Mouse (Mus musculus): Measurements from ENCODE around the gene Epb42. TPM values are rescaled to one million over a fixed set of nuclear protein-coding genes. Genes with fewer than 3 reads are reported as not detected.
"Not testable (repeated sequence)": the region's sequence is repeated elsewhere in the genome, so short reads cannot be mapped to it uniquely, and the experiment has no call there.

The Epb42 gene
- polyA plus RNA-seq, 1 experiment, result 136 TPM

DNA sequence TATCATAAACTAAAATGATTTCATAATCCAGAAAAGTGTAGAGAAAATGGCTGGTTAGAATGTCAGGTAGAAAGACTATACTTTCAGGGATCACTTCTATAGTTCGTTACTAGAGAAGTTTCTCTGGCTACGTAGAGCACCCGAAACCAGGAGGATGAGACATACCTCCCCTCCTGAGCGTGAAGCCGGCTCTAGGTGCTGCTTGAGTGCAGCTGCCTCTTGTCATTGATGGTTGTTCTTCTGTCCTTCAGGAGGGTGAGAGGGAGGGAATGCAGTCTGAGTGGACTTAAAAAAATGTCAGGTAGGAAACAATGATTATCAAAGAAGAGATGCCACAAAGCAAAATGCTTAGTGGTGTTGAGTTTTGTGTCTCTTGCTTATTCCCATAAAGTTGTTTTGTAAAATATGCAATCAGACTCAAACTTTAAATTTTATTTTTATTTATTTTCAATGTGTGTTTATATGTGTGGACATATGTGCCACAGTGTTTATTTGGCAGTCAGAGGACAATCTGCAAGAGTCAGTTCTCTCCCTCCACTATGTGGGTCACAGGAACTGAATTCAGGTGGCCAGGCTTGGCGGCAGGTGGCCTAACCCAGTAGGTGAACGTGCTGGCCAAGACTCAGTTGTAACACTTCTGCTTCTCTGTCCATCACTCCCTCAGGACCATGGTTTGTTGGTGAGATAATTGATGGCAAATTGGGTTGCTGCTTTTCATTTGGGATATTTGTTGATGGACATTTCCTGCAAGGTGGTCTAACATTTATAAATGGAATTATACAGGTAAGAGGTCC lies 32.7 kb downstream of the Epb42 start:
- H3K27ac ChIP-seq (ENCODE audit: control insufficient read depth, insufficient read depth, low read depth, low read length, poor library complexity), result no peak overlapping the region

GRCm38 (mm10) chr2:121003586-121003985 lies 33.3 kb downstream of the Epb42 start:
- H3K4me1 ChIP-seq (ENCODE audit: control insufficient read depth, insufficient read depth, low read length), result no peaks in the 10 kb centered on the region
- no peak overlapping the region for H3K27ac ChIP-seq (ENCODE audit: control insufficient read depth, insufficient read depth, low read depth, low read length, poor library complexity)
- TF ChIP-seq CTCF (IDR thresholded peaks at IDR 0.05; ENCODE audit: control insufficient read depth, insufficient read depth, low read length) (peak; percentile 33; the same call in 1 of the 2 replicates), POLR2A (IDR thresholded peaks at IDR 0.05; ENCODE audit: borderline replicate concordance, control insufficient read depth, low read depth, low read length) (no peak)
- 76% methylated on average over 2 of the region's 2 CpGs for WGBS
- H3K4me3 ChIP-seq (replicated peaks; ENCODE audit: control insufficient read depth, low read depth, low read length), result no peak overlapping the region

More for the DNA sequence above, 32.7 kb downstream of the Epb42 start:
- Histone ChIP-seq H3K4me1 (ENCODE audit: control insufficient read depth, insufficient read depth, low read length) (no peaks in the 10 kb centered on the region; the same call in 1 of the 2 replicates), H3K4me3 (replicated peaks; ENCODE audit: control insufficient read depth, low read depth, low read length) (no peak overlapping the region)
- 92% methylated on average over 7 of the region's 7 CpGs for WGBS
- no peak for TF ChIP-seq POLR2A (IDR thresholded peaks at IDR 0.05; ENCODE audit: borderline replicate concordance, control insufficient read depth, low read depth, low read length)
- no peak for TF ChIP-seq CTCF (IDR thresholded peaks at IDR 0.05; ENCODE audit: control insufficient read depth, insufficient read depth, low read length)

DNA sequence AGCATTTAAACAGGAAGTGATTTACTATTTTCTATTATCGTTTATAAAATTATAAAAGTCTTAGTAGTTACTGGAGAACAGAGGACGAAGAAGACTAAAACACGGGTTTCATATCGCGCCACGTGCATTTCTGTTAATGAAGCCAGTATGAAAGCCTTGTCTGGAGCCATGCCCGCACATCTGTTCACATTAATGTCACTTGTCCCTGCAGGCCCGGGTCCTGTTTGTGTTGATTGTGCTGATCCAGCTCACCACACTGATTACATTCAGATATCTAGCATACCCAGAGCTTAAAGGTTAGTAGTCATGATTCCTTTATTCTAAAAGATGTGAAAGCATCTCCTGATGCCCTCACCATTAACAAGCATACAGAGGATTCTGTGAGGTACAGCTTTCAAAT lies 38.0 kb downstream of the Epb42 start:
- TF ChIP-seq CTCF (IDR thresholded peaks at IDR 0.05; ENCODE audit: control insufficient read depth, insufficient read depth, low read length) (no peak), POLR2A (IDR thresholded peaks at IDR 0.05; ENCODE audit: borderline replicate concordance, control insufficient read depth, low read depth, low read length) (no peak)
- Histone ChIP-seq H3K27ac (ENCODE audit: control insufficient read depth, insufficient read depth, low read depth, low read length, poor library complexity) (no peak overlapping the region), H3K4me1 (ENCODE audit: control insufficient read depth, insufficient read depth, low read length) (no peaks in the 10 kb centered on the region), H3K4me3 (replicated peaks; ENCODE audit: control insufficient read depth, low read depth, low read length) (no peak overlapping the region)
- 66% methylated on average over 8 of the region's 8 CpGs for WGBS

GRCm38 (mm10) chr2:120996607-120997006 lies 40.3 kb downstream of the Epb42 start:
- not testable (repeated sequence) for H3K27ac ChIP-seq (ENCODE audit: control insufficient read depth, insufficient read depth, low read depth, low read length, poor library complexity); H3K4me3 ChIP-seq (replicated peaks; ENCODE audit: control insufficient read depth, low read depth, low read length); H3K4me1 ChIP-seq (ENCODE audit: control insufficient read depth, insufficient read depth, low read length)
- 44% methylated on average over 1 of the region's 1 CpGs for WGBS

GRCm38 (mm10) chr2:120991196-120991595 lies 45.7 kb downstream of the Epb42 start:
- whole genome bisulfite sequencing, result 85% methylated on average over 4 of the region's 4 CpGs
- no peaks in the 10 kb centered on the region for H3K4me1 ChIP-seq (ENCODE audit: control insufficient read depth, insufficient read depth, low read length)

GRCm38 (mm10) chr2:120985241-120985640 lies 51.6 kb downstream of the Epb42 start:
- Histone ChIP-seq H3K27ac (ENCODE audit: control insufficient read depth, insufficient read depth, low read depth, low read length, poor library complexity) (no peak overlapping the region), H3K4me1 (ENCODE audit: control insufficient read depth, insufficient read depth, low read length) (no peaks in the 10 kb centered on the region), H3K4me3 (replicated peaks; ENCODE audit: control insufficient read depth, low read depth, low read length) (no peak overlapping the region)
- TF ChIP-seq CTCF (IDR thresholded peaks at IDR 0.05; ENCODE audit: control insufficient read depth, insufficient read depth, low read length) (peak; percentile 42; the same call in 1 of the 2 replicates), POLR2A (IDR thresholded peaks at IDR 0.05; ENCODE audit: borderline replicate concordance, control insufficient read depth, low read depth, low read length) (no peak)
- WGBS, result 95% methylated on average over 1 of the region's 1 CpGs

More at GRCm38 (mm10) chr2:120991196-120991595, 45.7 kb downstream of the Epb42 start:
- no peak for TF ChIP-seq CTCF (IDR thresholded peaks at IDR 0.05; ENCODE audit: control insufficient read depth, insufficient read depth, low read length)
- TF ChIP-seq POLR2A (IDR thresholded peaks at IDR 0.05; ENCODE audit: borderline replicate concordance, control insufficient read depth, low read depth, low read length), result no peak
- no peak overlapping the region for H3K27ac ChIP-seq (ENCODE audit: control insufficient read depth, insufficient read depth, low read depth, low read length, poor library complexity)
- H3K4me3 ChIP-seq (replicated peaks; ENCODE audit: control insufficient read depth, low read depth, low read length), result no peak overlapping the region

DNA sequence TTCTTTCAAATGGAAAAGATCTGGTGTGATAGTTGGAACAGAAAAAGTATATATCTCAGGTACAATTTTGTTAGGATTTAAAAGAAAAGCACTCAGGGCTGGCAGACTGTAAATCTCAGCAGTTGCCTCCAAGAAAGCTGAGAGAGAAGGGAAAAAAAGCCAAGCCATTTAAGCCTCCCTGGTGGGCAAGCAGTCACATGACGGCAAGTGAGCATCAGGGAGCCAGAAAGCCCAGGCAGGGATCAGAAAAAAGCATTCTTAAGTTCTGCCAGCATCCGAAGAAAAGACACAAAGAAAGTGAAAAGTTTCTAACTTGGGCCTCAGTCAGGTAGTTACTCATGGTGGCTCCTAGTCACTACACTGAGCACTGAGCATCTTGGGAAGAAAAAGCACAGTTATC lies 53.3 kb downstream of the Epb42 start:
- H3K27ac ChIP-seq (ENCODE audit: control insufficient read depth, insufficient read depth, low read depth, low read length, poor library complexity), result no peak overlapping the region
- H3K4me3 ChIP-seq (replicated peaks; ENCODE audit: control insufficient read depth, low read depth, low read length), result no peak overlapping the region
- 78% methylated on average over 2 of the region's 2 CpGs for WGBS
- no peaks in the 10 kb centered on the region for H3K4me1 ChIP-seq (ENCODE audit: control insufficient read depth, insufficient read depth, low read length)
- TF ChIP-seq CTCF (IDR thresholded peaks at IDR 0.05; ENCODE audit: control insufficient read depth, insufficient read depth, low read length) (no peak), POLR2A (IDR thresholded peaks at IDR 0.05; ENCODE audit: borderline replicate concordance, control insufficient read depth, low read depth, low read length) (no peak)

DNA sequence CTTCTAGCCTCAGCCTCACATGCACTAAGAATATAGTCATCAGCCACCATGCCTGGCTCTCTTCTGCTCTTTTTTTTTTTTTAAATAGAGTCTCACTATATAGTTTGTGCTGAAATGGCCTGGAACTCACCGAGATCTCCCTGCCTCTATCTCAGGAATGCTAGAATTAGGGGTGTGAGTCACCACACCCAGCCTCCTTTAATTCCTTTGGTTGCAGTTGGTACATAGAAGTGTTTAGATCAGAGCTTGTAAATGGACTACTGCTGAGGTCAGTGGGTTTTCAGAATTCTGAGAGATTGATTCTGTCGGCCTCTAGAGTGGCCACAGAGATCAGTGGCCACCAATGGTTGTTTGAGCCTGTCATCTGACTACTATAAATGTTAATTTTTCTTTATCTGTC lies 56.0 kb downstream of the Epb42 start:
- Histone ChIP-seq H3K4me1 (ENCODE audit: control insufficient read depth, insufficient read depth, low read length) (peaks cover 1% of the 10 kb centered on the region; the same call in 1 of the 2 replicates), H3K27ac (ENCODE audit: control insufficient read depth, insufficient read depth, low read depth, low read length, poor library complexity) (no peak overlapping the region), H3K4me3 (replicated peaks; ENCODE audit: control insufficient read depth, low read depth, low read length) (no peak overlapping the region)
- WGBS, result 79% methylated on average over 2 of the region's 2 CpGs
- TF ChIP-seq CTCF (IDR thresholded peaks at IDR 0.05; ENCODE audit: control insufficient read depth, insufficient read depth, low read length), result no peak
- no peak for TF ChIP-seq POLR2A (IDR thresholded peaks at IDR 0.05; ENCODE audit: borderline replicate concordance, control insufficient read depth, low read depth, low read length)
